Mouse (Mus musculus) CD4-positive helper T cell, adult 2 months (primary cell): Measurements from ENCODE around the gene Akap14.

Experiments
- DNase-seq: peaks from one replicate; pipeline ENCODE4 v3.0.0-alpha.2; 2012; ENCODE audit warnings: low read depth, missing footprints, low spot score

Akap14 gene

DNA sequence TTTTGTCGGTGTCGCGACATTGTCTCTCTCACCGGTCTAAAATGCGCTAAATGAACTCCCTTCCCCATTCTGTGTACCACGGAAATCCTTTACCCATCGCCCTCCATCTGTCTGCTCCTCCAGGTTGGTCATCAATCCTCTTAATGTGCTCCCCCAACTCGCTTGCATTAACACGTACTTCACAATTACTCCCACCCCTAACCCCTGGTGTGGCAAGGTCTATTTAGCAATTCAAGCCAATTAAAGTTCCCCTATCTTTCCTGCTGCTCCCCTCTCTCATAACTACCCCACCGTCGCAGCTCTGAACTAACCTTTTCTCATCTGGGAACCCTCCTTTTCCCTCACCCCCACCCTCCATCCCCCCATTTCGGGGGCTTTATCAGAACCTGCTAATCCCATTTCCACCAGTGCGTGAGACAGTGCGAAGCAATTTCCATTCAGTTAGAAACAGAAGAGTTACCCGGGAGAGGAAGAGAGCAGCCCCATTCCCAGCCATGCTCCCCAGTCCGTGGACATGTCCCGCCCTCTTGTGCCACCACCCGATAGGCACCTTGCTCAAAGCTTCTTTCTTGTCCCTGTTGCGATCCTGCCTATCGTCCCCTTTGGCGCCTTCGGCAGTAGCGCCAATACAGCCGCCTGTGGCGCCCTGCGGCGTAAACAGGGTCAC, 59.0 kb downstream of the Akap14 start:
- no peak for DNase-seq

DNA sequence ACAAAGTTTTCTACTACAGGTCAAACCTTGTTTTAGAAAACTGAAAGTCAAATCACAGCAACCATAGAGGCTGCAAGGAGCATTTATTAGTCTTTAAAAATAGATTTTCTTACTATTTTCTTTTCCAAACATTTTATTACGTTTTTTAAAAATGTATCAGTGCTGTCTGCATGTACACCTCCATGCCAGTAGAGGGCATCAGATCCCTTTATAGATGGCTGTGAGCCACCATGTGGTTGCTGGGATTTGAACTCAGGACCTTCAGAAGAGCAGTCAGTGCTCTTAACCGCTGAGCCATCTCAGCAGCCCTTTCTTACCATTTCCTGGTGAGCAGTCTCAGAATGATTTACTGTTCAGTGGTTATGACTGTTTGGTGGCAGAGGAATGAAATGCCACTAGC, 64.8 kb downstream of the Akap14 start:
- DNase-seq, result no peak
